Mouse (Mus musculus): ENCODE data around the gene Olfr1261.

GRCm38 (mm10) chr2:89948564-89948963 lies 42.5 kb upstream of the Olfr1261 start, which contains the start of gene Olfr1259:
- no peak for TF ChIP-seq CTCF (IDR thresholded peaks at IDR 0.05; ENCODE audit: control insufficient read depth, insufficient read depth, insufficient replicate concordance, low read depth, low read length)
- TF ChIP-seq POLR2A (IDR thresholded peaks at IDR 0.05; ENCODE audit: control insufficient read depth, low read depth, low read length), result no peak
